ENCODE assay signal across 8 mouse cellular contexts in the genomic region with DNA sequence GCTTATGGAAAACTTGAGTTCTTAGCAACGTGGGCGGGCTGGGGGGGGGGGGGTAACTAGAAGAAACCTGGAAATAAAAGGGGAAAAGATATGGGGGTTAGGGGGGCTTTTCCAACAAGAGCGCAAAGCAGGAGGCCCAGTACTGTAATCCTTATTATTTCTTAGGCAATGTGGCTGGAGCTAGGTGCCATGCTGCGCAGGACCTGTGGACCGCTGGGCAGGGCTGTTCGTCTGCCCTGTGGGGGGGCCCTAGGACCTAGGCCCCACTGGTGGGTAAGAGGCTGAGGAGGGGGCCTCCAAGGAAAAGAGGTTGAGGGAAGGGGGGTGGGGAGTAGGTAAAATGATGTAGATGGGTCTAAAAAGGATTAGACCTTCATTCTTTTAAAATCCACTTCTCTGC. TPM values are rescaled to one million over a fixed set of nuclear protein-coding genes. Genes with fewer than 3 reads are reported as not detected.
DNase-seq lines count a peak whose midpoint lies in the region; ATAC-seq and TF ChIP-seq lines count a peak whose summit lies in the region.

No protein-coding gene starts in this region.

- 3% methylated on average over 6 of the region's 6 CpGs for WGBS in embryonic facial prominence, embryonic 11.5 days
- 0% methylated on average over 6 of the region's 6 CpGs for WGBS in hindbrain, embryonic 15.5 days
- WGBS in midbrain, embryonic 16.5 days = 0% methylated on average over 6 of the region's 6 CpGs

- H3K4me3 ChIP-seq in layer of hippocampus, adult 2 months = peak overlapping the region; percentile 72
- peak overlapping the region; percentile 48 for H3K4me3 ChIP-seq in embryonic facial prominence, embryonic 11.5 days (ENCODE audit: low read depth, low read length)
- peak overlapping the region; percentile 59 for H3K4me3 ChIP-seq in hindbrain, embryonic 15.5 days
- peak overlapping the region; percentile 66 for H3K4me3 ChIP-seq in midbrain, embryonic 16.5 days (ENCODE audit: low read depth, low read length)

- peak overlapping the region; percentile 67 for H3K4me2 ChIP-seq in embryonic facial prominence, embryonic 11.5 days (ENCODE audit: low read depth, low read length)
- H3K4me2 ChIP-seq in hindbrain, embryonic 15.5 days = peak overlapping the region; percentile 67
- H3K4me2 ChIP-seq in midbrain, embryonic 16.5 days (ENCODE audit: low read length) = peak overlapping the region; percentile 91

- no peak for TF ChIP-seq CTCF in layer of hippocampus, adult 2 months (conservative IDR thresholded peaks at IDR 0.05)

- H3K27ac ChIP-seq in layer of hippocampus, adult 2 months = peak overlapping the region; percentile 90
- H3K27ac ChIP-seq in embryonic facial prominence, embryonic 11.5 days (replicated peaks; ENCODE audit: low read depth, low read length) = peak overlapping the region; percentile 56; the same call in 1 of the 2 replicates
- peak overlapping the region; percentile 85 for H3K27ac ChIP-seq in hindbrain, embryonic 15.5 days (replicated peaks)
- peak overlapping the region; percentile 87 for H3K27ac ChIP-seq in midbrain, embryonic 16.5 days (ENCODE audit: low read length)

- peaks cover 3% of the 10 kb centered on the region for H3K4me1 ChIP-seq in embryonic facial prominence, embryonic 11.5 days (ENCODE audit: control insufficient read depth, insufficient read depth, low read length)
- peaks cover 24% of the 10 kb centered on the region for H3K4me1 ChIP-seq in hindbrain, embryonic 15.5 days (replicated peaks)
- peaks cover 19% of the 10 kb centered on the region for H3K4me1 ChIP-seq in midbrain, embryonic 16.5 days (ENCODE audit: control insufficient read depth, insufficient read depth, low read length)

- H3K36me3 ChIP-seq in embryonic facial prominence, embryonic 11.5 days (replicated peaks; ENCODE audit: control insufficient read depth, insufficient read depth, low read depth, low read length) = no peaks in the 10 kb centered on the region; the same call in 1 of the 2 replicates
- H3K36me3 ChIP-seq in hindbrain, embryonic 15.5 days = 0 out of 2 replicates have a peak, but pooled peaks cover 4% of the 10 kb centered on the region
- no peaks in the 10 kb centered on the region for H3K36me3 ChIP-seq in midbrain, embryonic 16.5 days (ENCODE audit: control insufficient read depth, insufficient read depth, low read length)

- H3K9me3 ChIP-seq in embryonic facial prominence, embryonic 11.5 days (replicated peaks; ENCODE audit: control insufficient read depth, low read length) = no peaks in the 10 kb centered on the region
- H3K9me3 ChIP-seq in hindbrain, embryonic 15.5 days = no peaks in the 10 kb centered on the region
- H3K9me3 ChIP-seq in midbrain, embryonic 16.5 days (replicated peaks; ENCODE audit: control insufficient read depth, low read length, poor library complexity, severe bottlenecking) = no peaks in the 10 kb centered on the region

- ATAC-seq in embryonic facial prominence, embryonic 11.5 days (replicated peaks; ENCODE audit: insufficient number of reproducible peaks, low FRiP score, low TSS enrichment, low read depth) = no peak
- ATAC-seq in hindbrain, embryonic 15.5 days (ENCODE audit: low FRiP score, low read depth) = no peak
- ATAC-seq in midbrain, embryonic 16.5 days = peak; percentile 43

- no peaks in the 10 kb centered on the region for H3K27me3 ChIP-seq in embryonic facial prominence, embryonic 11.5 days (ENCODE audit: control insufficient read depth, insufficient read depth, low read length)
- no peaks in the 10 kb centered on the region for H3K27me3 ChIP-seq in hindbrain, embryonic 15.5 days
- no peaks in the 10 kb centered on the region for H3K27me3 ChIP-seq in midbrain, embryonic 16.5 days (ENCODE audit: control insufficient read depth, insufficient read depth, low read depth, low read length)

- peak overlapping the region; percentile 62 for H3K9ac ChIP-seq in embryonic facial prominence, embryonic 11.5 days (replicated peaks; ENCODE audit: low read length)
- peak overlapping the region; percentile 51 for H3K9ac ChIP-seq in hindbrain, embryonic 15.5 days
- H3K9ac ChIP-seq in midbrain, embryonic 16.5 days (ENCODE audit: low read depth, low read length) = peak overlapping the region; percentile 69

- no peak for DNase-seq in layer of hippocampus, adult 2 months (ENCODE audit: low spot score in 2 of 2)
- DNase-seq in layer of hippocampus, adult 9-10 months (ENCODE audit: low spot score) = no peak
- DNase-seq in embryonic facial prominence, embryonic 11.5 days (ENCODE audit: low spot score) = no peak
- DNase-seq in retina, embryonic 14.5 days (ENCODE audit: low spot score) = no peak
- no peak for DNase-seq in adrenal gland, postnatal 36 days
- DNase-seq in gastrocnemius, postnatal 14 days = no peak

- intact Hi-C loops in gastrocnemius, postnatal 14 days (cut with DNase I; ENCODE audit: low total_unique reads) = no loop called here

RNA-seq across cellular contexts. Expression of a gene that starts 0.5 kb away (rescaled TPM):
- total RNA-seq in layer of hippocampus, adult 2 months (2021) = 10 to 100 TPM; 36.1 to 37.9 TPM
- 14.4 and 14.9 TPM in 2 replicates for polyA plus RNA-seq in embryonic facial prominence, embryonic 11.5 days (2014; fragmentation: Nextera tagmentation; extraction: Ambion mirVana)
- polyA plus RNA-seq in hindbrain, embryonic 15.5 days (2015; fragmentation: Nextera tagmentation; extraction: Ambion mirVana) = 20.6 and 23.2 TPM in 2 replicates
- polyA plus RNA-seq in midbrain, embryonic 16.5 days (2015; fragmentation: Nextera tagmentation; extraction: Ambion mirVana) = 21.1 and 23.7 TPM in 2 replicates
- 10 to 100 TPM; 41.3 to 70.6 TPM for total RNA-seq in adrenal gland, postnatal 36 days (2021)
- 1 to 10 TPM; 3.9 to 4.1 TPM for total RNA-seq in gastrocnemius, postnatal 14 days (2021)

RNA-seq across cellular contexts. Expression of a gene that starts 4.8 kb away (rescaled TPM):
- total RNA-seq in layer of hippocampus, adult 2 months (2021) = 1 to 10 TPM; 8.5 to 9.1 TPM
- 6.0 and 6.2 TPM in 2 replicates for polyA plus RNA-seq in embryonic facial prominence, embryonic 11.5 days (2014; fragmentation: Nextera tagmentation; extraction: Ambion mirVana)
- polyA plus RNA-seq in hindbrain, embryonic 15.5 days (2015; fragmentation: Nextera tagmentation; extraction: Ambion mirVana) = 7.5 and 8.2 TPM in 2 replicates
- 6.0 and 7.0 TPM in 2 replicates for polyA plus RNA-seq in midbrain, embryonic 16.5 days (2015; fragmentation: Nextera tagmentation; extraction: Ambion mirVana)
- total RNA-seq in adrenal gland, postnatal 36 days (2021) = 10 to 100 TPM; 14.0 to 14.6 TPM
- total RNA-seq in gastrocnemius, postnatal 14 days (2021) = 1 to 10 TPM; 3.2 to 3.9 TPM

RNA-seq across cellular contexts. Expression of a gene that starts 24.9 kb away (rescaled TPM):
- 100 to 1,000 TPM; 135 to 148 TPM for total RNA-seq in layer of hippocampus, adult 2 months (2021)
- 9.5 and 11.2 TPM in 2 replicates for polyA plus RNA-seq in embryonic facial prominence, embryonic 11.5 days (2014; fragmentation: Nextera tagmentation; extraction: Ambion mirVana)
- 57.8 and 67.5 TPM in 2 replicates for polyA plus RNA-seq in hindbrain, embryonic 15.5 days (2015; fragmentation: Nextera tagmentation; extraction: Ambion mirVana)
- polyA plus RNA-seq in midbrain, embryonic 16.5 days (2015; fragmentation: Nextera tagmentation; extraction: Ambion mirVana) = 51.2 and 53.6 TPM in 2 replicates
- 10 to 100 TPM in 1 of 2 experiments, 1 to 10 TPM in 1; 8.8 to 10.1 TPM for total RNA-seq in adrenal gland, postnatal 36 days (2021)
- total RNA-seq in gastrocnemius, postnatal 14 days (2021) = 10 to 100 TPM in 1 of 2 experiments, 1 to 10 TPM in 1; 8.0 to 10.2 TPM

RNA-seq across cellular contexts. Expression of a gene that starts 37.2 kb away (rescaled TPM):
- total RNA-seq in layer of hippocampus, adult 2 months (2021) = 10 to 100 TPM; 84.8 to 91.0 TPM
- 355 and 379 TPM in 2 replicates for polyA plus RNA-seq in embryonic facial prominence, embryonic 11.5 days (2014; fragmentation: Nextera tagmentation; extraction: Ambion mirVana)
- 192 and 194 TPM in 2 replicates for polyA plus RNA-seq in hindbrain, embryonic 15.5 days (2015; fragmentation: Nextera tagmentation; extraction: Ambion mirVana)
- 192 and 197 TPM in 2 replicates for polyA plus RNA-seq in midbrain, embryonic 16.5 days (2015; fragmentation: Nextera tagmentation; extraction: Ambion mirVana)
- total RNA-seq in adrenal gland, postnatal 36 days (2021) = 10 to 100 TPM; 78.6 to 84.2 TPM
- 10 to 100 TPM; 32.2 to 34.7 TPM for total RNA-seq in gastrocnemius, postnatal 14 days (2021)

RNA-seq across cellular contexts. Expression of a gene that starts 37.7 kb away (rescaled TPM):
- 10 to 100 TPM; 19.5 to 21.7 TPM for total RNA-seq in layer of hippocampus, adult 2 months (2021)
- polyA plus RNA-seq in embryonic facial prominence, embryonic 11.5 days (2014; fragmentation: Nextera tagmentation; extraction: Ambion mirVana) = 2.4 and 3.2 TPM in 2 replicates
- polyA plus RNA-seq in hindbrain, embryonic 15.5 days (2015; fragmentation: Nextera tagmentation; extraction: Ambion mirVana) = 3.8 and 4.0 TPM in 2 replicates
- 3.1 and 4.1 TPM in 2 replicates for polyA plus RNA-seq in midbrain, embryonic 16.5 days (2015; fragmentation: Nextera tagmentation; extraction: Ambion mirVana)
- total RNA-seq in adrenal gland, postnatal 36 days (2021) = 10 to 100 TPM; 21.0 to 25.0 TPM
- 10 to 100 TPM; 11.8 to 13.4 TPM for total RNA-seq in gastrocnemius, postnatal 14 days (2021)

Comparison
In these comparisons a context has a peak if more than half of its experiments do, and no peak if none do; other contexts are left out.
1. RNA of a gene that starts 0.5 kb away (total RNA-seq): 41.3 to 70.6 TPM in adrenal gland, postnatal 36 days and 36.1 to 37.9 TPM in layer of hippocampus, adult 2 months; 3.9 to 4.1 TPM in gastrocnemius, postnatal 14 days; every median in the first group is over 4 times any median in the second.
2. RNA of a gene that starts 24.9 kb away (total RNA-seq): 135 to 148 TPM in layer of hippocampus, adult 2 months; 8.0 to 10.2 TPM in gastrocnemius, postnatal 14 days and 8.8 to 10.1 TPM in adrenal gland, postnatal 36 days; every median in the first group is over 10 times any median in the second.
3. Peak in every context shown above with its lines, with median percentiles within 50 percentile points of each other: H3K27ac ChIP-seq, H3K4me3 ChIP-seq, H3K4me2 ChIP-seq and H3K9ac ChIP-seq.